ENCODE assay signal across 30 mouse cellular contexts in the genomic region with DNA sequence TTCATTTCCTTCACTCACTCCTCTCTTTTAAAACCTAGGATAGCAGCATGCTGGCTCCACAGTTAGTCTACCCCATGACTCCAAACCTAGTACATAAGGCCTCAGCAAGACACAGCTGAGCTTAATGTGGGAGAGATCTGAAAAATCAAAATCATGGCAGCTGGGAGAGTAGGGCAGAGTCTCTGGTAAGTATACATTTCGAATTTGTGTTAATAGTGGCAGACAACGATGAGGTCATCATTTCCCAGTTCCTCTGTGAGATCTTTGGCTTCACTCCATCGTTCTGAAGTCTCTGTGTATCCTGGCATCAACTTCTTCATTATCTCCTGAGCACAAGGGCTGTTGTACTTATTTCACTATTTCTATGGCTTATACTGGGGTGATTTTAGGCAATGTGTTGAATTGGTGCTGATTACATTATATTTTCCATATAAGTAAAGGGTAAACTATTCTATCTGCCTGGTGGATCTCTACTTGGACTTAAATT. TPM values are rescaled to one million over a fixed set of nuclear protein-coding genes. Genes with fewer than 3 reads are reported as not detected.
DNase-seq lines count a peak whose midpoint lies in the region; ATAC-seq and TF ChIP-seq lines count a peak whose summit lies in the region.
"Had no signal": no experiment of that assay in that cellular context is flagged by ENCODE, and none has a peak within 500 bp of the region (broad histone marks: within the 10 kb centered on the region; RNA-seq: fewer than 3 reads in every experiment).

A gene (minus strand): TSS at position 51 of the 487 bp plus-strand sequence.

- no peaks in the 10 kb centered on the region for H3K27me3 ChIP-seq in liver, embryonic 12.5 days (replicated peaks)
- H3K27me3 ChIP-seq in liver, postnatal 0 days (ENCODE audit: insufficient read depth, low read length) = no peaks in the 10 kb centered on the region
- H3K27me3 ChIP-seq in liver, embryonic 13.5 days = no peaks in the 10 kb centered on the region
- H3K27me3 ChIP-seq in hindbrain, postnatal 0 days (ENCODE audit: insufficient read depth, low read length) = no peaks in the 10 kb centered on the region
- H3K27me3 ChIP-seq: embryonic facial prominence, embryonic 15.5 days; forebrain, embryonic 12.5 days; heart, embryonic 15.5 days; Patski had no signal

- DNase-seq in liver, postnatal 0 days = no peak
- peak; percentile 64 for DNase-seq in MEL-GATA-1-ER (ENCODE audit: extremely low read depth, low read depth)
- no peak for DNase-seq in liver, embryonic 13.5 days
- DNase-seq in hindbrain, postnatal 0 days (ENCODE audit: low spot score) = no peak
- no peak for DNase-seq in spleen, adult 18-20 months
- DNase-seq: adrenal gland, adult 8-10 months; adrenal gland, postnatal 36 days; cerebellum, adult 8-10 months; cerebellum, postnatal 14 days; embryo, embryonic 11 days; gastrocnemius, postnatal 14 days had no signal

- TF ChIP-seq CTCF in liver, postnatal 0 days (IDR thresholded peaks at IDR 0.05; ENCODE audit: low read depth) = no peak
- TF ChIP-seq CTCF in hindbrain, postnatal 0 days (IDR thresholded peaks at IDR 0.05; ENCODE audit: low read depth) = no peak

- peaks cover 20% of the 10 kb centered on the region for H3K4me1 ChIP-seq in liver, embryonic 12.5 days
- peaks cover 2% of the 10 kb centered on the region; the same call in 1 of the 2 replicates for H3K4me1 ChIP-seq in liver, postnatal 0 days (ENCODE audit: insufficient read depth)
- H3K4me1 ChIP-seq in liver, embryonic 13.5 days (replicated peaks) = peaks cover 19% of the 10 kb centered on the region
- H3K4me1 ChIP-seq in hindbrain, postnatal 0 days (ENCODE audit: insufficient read depth, low read length) = no peaks in the 10 kb centered on the region
- H3K4me1 ChIP-seq: embryonic facial prominence, embryonic 15.5 days; forebrain, embryonic 12.5 days; heart, embryonic 15.5 days; hindbrain, embryonic 10.5 days had no signal

- no peaks in the 10 kb centered on the region for H3K9me3 ChIP-seq in liver, embryonic 12.5 days (replicated peaks)
- H3K9me3 ChIP-seq in liver, postnatal 0 days (ENCODE audit: low read length) = no peaks in the 10 kb centered on the region
- no peaks in the 10 kb centered on the region for H3K9me3 ChIP-seq in liver, embryonic 13.5 days (replicated peaks)
- H3K9me3 ChIP-seq in hindbrain, postnatal 0 days (ENCODE audit: low read length) = no peaks in the 10 kb centered on the region
- H3K9me3 ChIP-seq: embryonic facial prominence, embryonic 15.5 days; forebrain, embryonic 12.5 days; G1E; heart, embryonic 15.5 days; hindbrain, embryonic 10.5 days had no signal

- no peak within 1 kb of the TSS for H3K4me3 ChIP-seq in liver, embryonic 12.5 days
- no peak within 1 kb of the TSS for H3K4me3 ChIP-seq in liver, postnatal 0 days (ENCODE audit: low read depth, low read length)
- H3K4me3 ChIP-seq in liver, embryonic 13.5 days (replicated peaks) = no peak within 1 kb of the TSS
- H3K4me3 ChIP-seq in hindbrain, postnatal 0 days (ENCODE audit: low read length) = no peak within 1 kb of the TSS
- H3K4me3 ChIP-seq: embryonic facial prominence, embryonic 15.5 days; forebrain, embryonic 12.5 days; heart, embryonic 15.5 days; hindbrain, embryonic 10.5 days had no signal

- WGBS in liver, embryonic 12.5 days (ENCODE audit: insufficient replicate concordance) = 75% methylated on average over 3 of the region's 3 CpGs
- WGBS in liver, postnatal 0 days (ENCODE audit: insufficient replicate concordance) = 63% methylated on average over 3 of the region's 3 CpGs
- WGBS in liver, embryonic 13.5 days (ENCODE audit: insufficient replicate concordance) = 72% methylated on average over 3 of the region's 3 CpGs
- WGBS in hindbrain, postnatal 0 days = 75% methylated on average over 3 of the region's 3 CpGs

- 0 out of 2 replicates have a peak within 1 kb of the TSS, but pooled peaks have one; percentile 13 for H3K9ac ChIP-seq in liver, embryonic 12.5 days
- H3K9ac ChIP-seq in liver, postnatal 0 days (replicated peaks) = no peak within 1 kb of the TSS
- H3K9ac ChIP-seq in liver, embryonic 13.5 days = peak within 1 kb of the TSS; percentile 42
- H3K9ac ChIP-seq in hindbrain, postnatal 0 days (replicated peaks; ENCODE audit: low read length) = no peak within 1 kb of the TSS
- H3K9ac ChIP-seq: embryonic facial prominence, embryonic 15.5 days; forebrain, embryonic 12.5 days; heart, embryonic 15.5 days; hindbrain, embryonic 14.5 days had no signal

- H3K4me2 ChIP-seq in liver, embryonic 12.5 days = no peak within 1 kb of the TSS
- H3K4me2 ChIP-seq in liver, postnatal 0 days (ENCODE audit: low read depth, low read length) = no peak within 1 kb of the TSS
- peak within 1 kb of the TSS; percentile 19; the same call in 1 of the 2 replicates for H3K4me2 ChIP-seq in liver, embryonic 13.5 days
- H3K4me2 ChIP-seq in hindbrain, postnatal 0 days (ENCODE audit: low read depth, low read length) = no peak within 1 kb of the TSS
- H3K4me2 ChIP-seq: embryonic facial prominence, embryonic 15.5 days; forebrain, embryonic 12.5 days; heart, embryonic 11.5 days; heart, embryonic 15.5 days; hindbrain, embryonic 14.5 days had no signal

- no peak for ATAC-seq in liver, embryonic 12.5 days
- no peak for ATAC-seq in liver, postnatal 0 days
- no peak for ATAC-seq in liver, embryonic 13.5 days (ENCODE audit: low read depth)
- peak; percentile 88 for ATAC-seq in megakaryocyte-erythroid progenitor cell, adult 5-6 weeks (replicated peaks; ENCODE audit: low FRiP score, low TSS enrichment, poor library complexity, severe bottlenecking)
- ATAC-seq in hindbrain, postnatal 0 days = no peak
- ATAC-seq: activated CD4-positive, CD25-positive, alpha-beta regulatory T cell, adult 4 months; forebrain, embryonic 16.5 days; intestine, embryonic 16.5 days; Patski had no signal

- TF ChIP-seq EP300 in liver, postnatal 0 days (IDR thresholded peaks at IDR 0.05; ENCODE audit: low read depth) = no peak

- peak within 1 kb of the TSS; percentile 52 for H3K27ac ChIP-seq in liver, embryonic 12.5 days
- no peak within 1 kb of the TSS for H3K27ac ChIP-seq in liver, postnatal 0 days (ENCODE audit: low read depth)
- H3K27ac ChIP-seq in liver, embryonic 13.5 days = peak within 1 kb of the TSS; percentile 60
- no peak within 1 kb of the TSS for H3K27ac ChIP-seq in hindbrain, postnatal 0 days
- H3K27ac ChIP-seq: embryonic facial prominence, embryonic 15.5 days; forebrain, embryonic 12.5 days; heart, embryonic 15.5 days; hindbrain, embryonic 10.5 days; hindbrain, embryonic 14.5 days had no signal

- H3K36me3 ChIP-seq in liver, embryonic 12.5 days = no peaks in the 10 kb centered on the region
- no peaks in the 10 kb centered on the region for H3K36me3 ChIP-seq in liver, postnatal 0 days (replicated peaks; ENCODE audit: insufficient read depth, low read length)
- H3K36me3 ChIP-seq in liver, embryonic 13.5 days = no peaks in the 10 kb centered on the region
- no peaks in the 10 kb centered on the region for H3K36me3 ChIP-seq in hindbrain, postnatal 0 days (ENCODE audit: insufficient read depth, low read length)
- H3K36me3 ChIP-seq: embryonic facial prominence, embryonic 15.5 days; forebrain, embryonic 12.5 days; G1E; heart, embryonic 15.5 days; hindbrain, embryonic 10.5 days had no signal

RNA-seq across cellular contexts. Expression of the gene that starts here (rescaled TPM):
- polyA plus RNA-seq in liver, embryonic 12.5 days (2016; fragmentation: Nextera tagmentation; extraction: Ambion mirVana) = not detected in 2 replicates
- polyA plus RNA-seq in liver, postnatal 0 days (2015; fragmentation: Nextera tagmentation; extraction: Ambion mirVana) = not detected in 2 replicates
- not detected in 2 replicates for polyA plus RNA-seq in liver, embryonic 13.5 days (2015; fragmentation: Nextera tagmentation; extraction: Ambion mirVana)
- total RNA-seq in megakaryocyte-erythroid progenitor cell, adult 5-6 weeks (2014; fragmentation: Nextera tagmentation) = not detected in 2 replicates
- not detected in 2 replicates for total RNA-seq in megakaryocyte-erythroid progenitor cell, adult 5-6 weeks (2017)
- total RNA-seq in hindbrain, postnatal 0 days (2014; rRNA removed) = not detected in 2 replicates
- 0.16 TPM in 1 of 2 replicates, not detected in the other for polyA plus RNA-seq in hindbrain, postnatal 0 days (2015; fragmentation: Nextera tagmentation; extraction: Ambion mirVana)
- total RNA-seq: adrenal gland, adult 8-10 months; adrenal gland, postnatal 36 days; common myeloid progenitor, adult 5-6 weeks; gastrocnemius, adult 18-20 months; gastrocnemius, postnatal 14 days; granulocyte monocyte progenitor cell, adult 5-6 weeks; heart, postnatal 25 days had no signal
- polyA plus RNA-seq: activated CD4-positive, CD25-positive, alpha-beta regulatory T cell, adult 4 months; embryonic facial prominence, embryonic 11.5 days; embryonic facial prominence, embryonic 15.5 days; forebrain, embryonic 12.5 days; forebrain, embryonic 16.5 days; frontal cortex, adult 2 months; G1E; heart, embryonic 11.5 days; heart, embryonic 15.5 days; hindbrain, embryonic 10.5 days; hindbrain, embryonic 14.5 days; intestine, embryonic 16.5 days; Patski had no signal

Comparison
In these comparisons a context has a peak if more than half of its experiments do, and no peak if none do; other contexts are left out.
1. H3K27ac ChIP-seq: peak in liver, embryonic 12.5 days (single experiment) and liver, embryonic 13.5 days (single experiment); none in liver, postnatal 0 days (single experiment) and hindbrain, postnatal 0 days (single experiment).
2. H3K9ac ChIP-seq: peak in liver, embryonic 12.5 days (single experiment) and liver, embryonic 13.5 days (single experiment); none in liver, postnatal 0 days (single experiment) and hindbrain, postnatal 0 days (single experiment).
3. Peak in ATAC-seq in megakaryocyte-erythroid progenitor cell, adult 5-6 weeks; RNA of the gene not detected or under 1 TPM.